Mouse (Mus musculus) left cerebral cortex, postnatal 14 days (tissue): ENCODE data around the gene Wdsub1. TPM values are rescaled to one million over a fixed set of nuclear protein-coding genes. Genes with fewer than 3 reads are reported as not detected.

Source experiments
- DNase-seq, 2 experiments: peaks; one replicate each; pipeline ENCODE4 v3.0.0; 2021 to 2022; ENCODE audit warnings: low spot score in 2 of 2, mixed read lengths in 1 of 2
- intact Hi-C: fragments of 180-260 bp; cut with DNase I; formaldehyde crosslinking; loops from one replicate; pipeline ENCODE4 v1.15.1; 2025
- total RNA-seq, 2 experiments: library from RNA; stranded (reverse); gene quantifications; 2 replicates each; pipeline ENCODE4 v1.2.3; 2021

Wdsub1 gene
- total RNA-seq, 2 experiments from 2014 or later: 16.2 to 16.7 TPM

GRCm38 (mm10) chr2:59812641-59813040 is 69.8 kb downstream of the Wdsub1 start:
- intact Hi-C loops: no loop called here
- no peak for DNase-seq

- DNase-seq: no peak
Observed at GRCm38 (mm10) chr2:59811247-59811646, 71.1 kb downstream of the Wdsub1 start.

GRCm38 (mm10) chr2:59810039-59810438 is 72.4 kb downstream of the Wdsub1 start:
- intact Hi-C loops: no loop called here
- DNase-seq: no peak

More at GRCm38 (mm10) chr2:59811247-59811646, 71.1 kb downstream of the Wdsub1 start:
- intact Hi-C loops: no loop called here

- intact Hi-C loops: no loop called here
- no peak for DNase-seq
Observed at GRCm38 (mm10) chr2:59808608-59809007, 73.8 kb downstream of the Wdsub1 start.

GRCm38 (mm10) chr2:59806038-59806437 is 76.4 kb downstream of the Wdsub1 start:
- intact Hi-C loops: no loop called here

GRCm38 (mm10) chr2:59805595-59805994 is 76.8 kb downstream of the Wdsub1 start:
- intact Hi-C loops: no loop called here
- no peak for DNase-seq

More at GRCm38 (mm10) chr2:59806038-59806437, 76.4 kb downstream of the Wdsub1 start:
- no peak for DNase-seq

GRCm38 (mm10) chr2:59802722-59803387 is 79.5 kb downstream of the Wdsub1 start:
- DNase-seq: no peak
- intact Hi-C loops: no loop called here
